Mouse (Mus musculus) ES-CJ7 (cell line): ENCODE data around the gene Papss1.
A peak's percentile ranks its signal among the peaks of the same experiment; 100 is the strongest.

Experiments
- DNase-seq: peaks from one replicate; pipeline ENCODE4 v3.0.0; 2011; ENCODE audit warnings: low read depth, low spot score

The Papss1 gene

DNA sequence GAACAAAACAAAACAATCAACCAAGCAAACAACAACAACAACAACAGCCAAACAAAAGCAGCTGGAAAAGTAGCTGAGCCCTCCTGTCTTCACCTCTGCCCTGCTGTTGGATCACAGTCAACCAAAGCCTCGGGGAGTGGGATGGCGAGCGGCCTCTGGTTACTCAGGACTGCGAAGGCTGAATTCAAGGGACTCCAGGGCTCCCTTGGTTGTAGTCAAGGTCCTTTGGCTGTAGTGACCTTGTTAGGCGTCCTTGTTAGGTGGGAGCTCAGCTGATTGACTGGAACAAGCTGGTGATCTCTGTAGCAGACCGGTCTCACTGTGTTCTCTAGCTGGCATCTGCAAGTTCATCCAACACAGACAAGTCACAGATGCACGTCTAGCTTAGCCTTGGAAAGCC is 16.5 kb downstream of the Papss1 start:
- no peak for DNase-seq

- no peak for DNase-seq
These were observed 22.2 kb downstream of the Papss1 start for GRCm38 (mm10) chr3:131586818-131587217.

DNA sequence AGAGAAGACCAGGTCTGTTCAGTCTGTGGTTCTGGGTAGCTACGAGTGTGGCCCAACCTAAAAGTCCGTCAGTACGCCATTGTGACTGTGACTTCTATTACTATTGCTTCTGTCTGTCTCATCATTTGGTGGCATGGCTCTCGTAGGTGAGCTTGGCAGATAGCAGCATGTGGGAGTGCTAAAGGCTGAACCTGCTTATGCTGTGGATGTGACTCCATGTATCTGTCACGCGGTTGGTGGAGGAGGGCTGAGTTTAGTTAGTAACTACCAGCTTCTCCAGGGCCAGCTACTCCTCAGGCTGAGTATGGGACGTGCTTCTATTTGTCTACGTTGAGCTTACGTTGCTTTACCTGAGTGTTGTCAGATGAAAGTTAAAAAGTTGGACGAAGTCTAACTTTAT is 23.4 kb downstream of the Papss1 start:
- no peak for DNase-seq

DNA sequence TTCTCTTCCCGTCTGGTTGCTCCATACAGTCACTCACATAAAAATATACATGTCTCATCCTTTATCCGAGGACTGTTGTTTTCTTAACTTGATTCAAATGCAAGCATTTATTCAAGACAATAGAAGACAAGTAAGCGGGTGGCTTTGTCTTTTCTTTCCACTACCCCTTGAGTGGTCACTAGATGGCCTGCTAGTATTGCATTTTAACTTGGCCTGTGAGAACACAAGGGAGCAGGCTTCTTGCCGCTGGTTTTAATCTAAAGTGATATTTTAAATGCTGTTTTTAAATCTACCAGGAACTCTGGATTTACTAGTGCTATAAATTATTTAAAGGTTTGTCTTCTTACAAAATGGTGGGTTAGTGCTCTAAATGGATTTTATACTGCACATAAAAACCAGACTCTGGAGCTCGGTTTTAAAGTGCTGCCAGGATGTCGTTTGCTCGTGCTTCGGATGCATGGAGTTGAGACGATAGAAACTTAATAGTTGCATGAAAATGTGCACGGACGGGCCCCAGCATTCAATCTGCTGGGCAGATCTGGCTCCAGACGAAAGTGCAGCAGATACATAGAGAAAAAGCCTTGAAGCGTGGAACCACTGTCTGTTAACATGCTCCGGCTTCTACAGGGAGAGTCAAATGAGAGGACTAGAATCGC is 28.7 kb downstream of the Papss1 start:
- no peak for DNase-seq

DNA sequence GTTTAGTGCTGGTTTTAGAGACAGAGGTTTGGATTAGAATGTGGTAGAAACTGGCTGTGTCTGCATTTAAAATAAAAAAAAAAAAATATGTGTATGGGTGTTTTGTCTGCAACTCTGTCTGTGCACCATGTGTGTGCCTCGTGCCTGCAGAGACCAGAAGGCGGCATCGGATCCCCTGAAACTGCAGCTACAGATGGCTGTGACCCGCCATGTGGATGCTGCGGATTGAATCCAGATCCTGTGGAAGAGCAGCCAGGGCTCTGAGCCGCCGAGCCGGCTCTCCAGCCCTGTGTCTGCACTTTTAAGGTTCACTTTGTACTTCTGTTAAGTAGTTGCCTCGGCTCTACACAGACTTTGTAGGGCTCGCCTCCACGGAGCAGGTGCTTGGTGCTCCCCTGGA is 29.8 kb downstream of the Papss1 start:
- no peak for DNase-seq

DNA sequence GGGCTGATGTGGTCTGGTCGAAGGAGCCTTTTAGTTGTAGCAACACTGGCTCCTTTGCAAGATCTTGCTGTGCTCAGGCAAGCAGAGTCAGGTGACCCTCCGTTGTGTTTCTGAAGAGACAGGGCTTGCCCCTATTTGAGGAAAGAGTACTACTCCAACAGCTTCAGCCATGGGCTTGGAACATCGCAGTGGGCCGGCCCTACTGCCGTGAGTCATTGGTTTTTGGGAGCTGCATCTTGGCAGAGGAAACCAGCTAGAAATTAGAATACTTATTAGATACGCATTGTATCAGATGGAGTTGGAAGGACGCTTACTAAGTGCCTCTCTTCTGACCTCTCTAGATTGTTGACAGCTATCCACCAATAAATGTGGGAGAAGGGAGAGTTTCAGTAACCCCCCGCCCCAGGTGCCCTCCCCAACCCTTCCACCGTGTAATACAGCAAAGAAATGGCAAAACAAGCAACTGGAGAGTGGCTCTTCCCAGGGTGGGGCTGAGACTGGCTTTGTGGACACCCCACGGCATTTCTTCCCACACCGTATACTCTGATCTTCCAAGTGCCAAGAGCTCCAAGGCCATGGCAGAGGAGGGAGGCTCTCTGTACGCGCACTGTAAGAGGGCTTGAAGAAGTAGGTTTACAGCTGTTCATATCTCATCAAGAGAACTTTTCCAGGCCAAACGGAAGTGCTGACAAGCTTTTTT is 31.1 kb downstream of the Papss1 start:
- no peak for DNase-seq

DNA sequence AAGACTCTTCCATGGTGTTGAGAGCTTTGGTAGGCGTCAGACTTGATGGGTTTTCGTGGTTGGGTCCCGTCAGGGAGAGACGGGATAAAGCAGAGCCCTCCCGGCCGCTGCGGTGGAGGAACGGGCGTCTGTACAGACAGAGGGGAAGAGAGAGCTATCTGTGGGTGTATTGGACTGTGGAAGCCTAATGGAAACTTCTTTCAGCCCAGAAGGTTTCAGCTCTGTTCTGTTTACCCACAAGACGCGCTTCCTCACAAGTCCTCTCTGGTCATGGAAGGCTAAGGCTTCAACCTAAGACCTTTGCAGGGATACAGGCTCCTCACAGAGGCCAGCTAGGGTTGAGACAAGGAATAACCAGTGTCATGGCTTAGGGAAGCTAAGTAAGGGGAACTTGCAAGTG is 36.2 kb downstream of the Papss1 start:
- no peak for DNase-seq

GRCm38 (mm10) chr3:131601366-131601765 is 36.8 kb downstream of the Papss1 start:
- no peak for DNase-seq

- DNase-seq = peak; percentile 13
These were observed 38.4 kb downstream of the Papss1 start for GRCm38 (mm10) chr3:131602995-131603414.

GRCm38 (mm10) chr3:131608112-131608511 is 43.5 kb downstream of the Papss1 start:
- no peak for DNase-seq

GRCm38 (mm10) chr3:131609651-131610050 is 45.1 kb downstream of the Papss1 start:
- DNase-seq = no peak

DNA sequence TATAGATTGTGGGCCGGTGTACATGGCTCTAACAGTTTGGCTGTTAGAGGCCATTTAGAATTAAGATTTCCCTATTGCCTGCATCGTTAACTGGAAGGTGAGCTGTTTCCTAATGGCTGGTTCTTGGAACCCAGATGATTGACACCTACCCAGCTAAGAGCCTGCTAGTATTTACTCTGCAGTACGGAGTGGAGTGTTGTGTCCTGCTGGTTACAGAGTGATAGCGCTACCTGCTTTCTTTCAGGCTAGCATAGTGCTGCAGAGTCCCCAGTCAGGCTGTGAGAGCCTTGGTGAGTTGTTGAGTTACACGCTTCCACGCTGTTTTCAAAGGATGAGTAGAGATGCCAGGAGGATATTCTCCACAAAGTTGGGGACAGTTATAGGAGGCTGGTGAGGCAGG is 46.0 kb downstream of the Papss1 start:
- no peak for DNase-seq

DNA sequence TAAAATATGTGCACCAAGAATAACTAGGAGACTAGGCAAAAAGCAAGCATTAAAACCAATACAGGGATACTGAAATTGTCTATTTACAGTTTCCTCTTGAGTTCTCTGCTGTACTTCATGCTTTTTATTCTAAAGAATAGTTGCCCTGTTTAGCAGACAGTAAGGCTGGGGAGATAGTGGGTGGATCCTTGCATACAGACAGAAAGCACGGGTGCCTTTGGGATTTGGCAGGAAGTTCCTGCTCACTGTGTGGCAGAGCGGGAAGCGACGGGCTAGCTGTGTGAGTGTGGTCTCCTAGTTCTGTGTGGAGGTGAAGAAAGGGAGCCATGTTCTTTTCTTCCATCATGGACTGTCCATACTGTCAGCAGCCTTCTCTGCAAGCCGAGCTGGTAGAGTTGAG is 48.3 kb downstream of the Papss1 start:
- DNase-seq = no peak

GRCm38 (mm10) chr3:131614056-131614455 is 49.5 kb downstream of the Papss1 start:
- DNase-seq = no peak

DNA sequence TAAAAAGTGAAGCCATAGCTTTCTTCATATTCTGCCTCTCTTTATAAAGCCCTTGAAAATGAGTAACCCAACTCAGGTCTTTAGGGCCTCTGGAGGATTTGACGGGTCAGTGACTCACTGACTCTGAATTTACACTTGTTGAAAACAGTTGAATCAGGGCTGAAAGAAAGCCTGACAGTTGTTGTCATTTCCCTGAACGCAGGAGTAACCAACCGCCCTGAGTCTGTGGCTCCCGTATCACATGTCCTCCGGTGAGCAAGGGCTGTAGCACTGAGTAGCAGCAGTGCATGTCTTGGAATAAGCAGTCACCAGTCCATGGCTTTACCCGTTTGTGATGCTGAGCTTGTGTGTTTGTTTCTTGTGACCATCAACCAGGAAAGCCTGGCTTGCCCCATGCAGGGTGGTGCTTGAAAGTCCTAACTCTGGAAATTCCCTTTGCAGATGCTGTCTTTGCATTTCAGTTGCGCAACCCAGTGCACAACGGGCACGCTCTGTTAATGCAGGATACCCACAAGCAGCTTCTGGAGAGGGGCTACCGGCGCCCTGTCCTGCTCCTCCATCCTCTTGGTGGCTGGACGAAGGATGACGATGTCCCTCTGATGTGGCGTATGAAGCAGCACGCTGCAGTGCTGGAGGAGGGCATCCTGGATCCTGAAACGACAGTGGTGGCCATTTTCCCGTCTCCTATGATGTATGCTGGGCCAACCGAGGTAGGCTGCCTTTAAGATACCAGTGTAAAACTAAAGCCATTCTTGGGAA is 54.2 kb downstream of the Papss1 start:
- no peak for DNase-seq

DNA sequence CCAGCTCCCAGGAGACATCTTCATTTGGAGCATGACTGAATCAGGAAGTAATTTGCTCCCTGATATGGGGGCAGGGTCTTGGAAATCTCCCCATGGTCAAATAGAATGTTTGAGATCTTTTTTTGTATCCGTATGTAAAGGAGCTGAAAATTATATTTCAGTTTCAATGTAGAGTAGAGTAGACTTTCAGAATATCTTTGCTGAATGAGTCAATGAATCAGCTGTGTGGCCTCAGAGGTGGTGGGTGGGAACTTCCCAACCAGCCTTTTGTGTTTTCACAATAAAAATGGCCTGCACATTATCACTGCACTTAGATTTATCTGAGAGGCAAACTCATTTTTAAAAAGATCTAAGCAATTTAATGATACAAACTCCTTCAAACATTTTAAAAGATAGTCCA is 58.6 kb downstream of the Papss1 start:
- DNase-seq = no peak

GRCm38 (mm10) chr3:131624063-131624462 is 59.5 kb downstream of the Papss1 start:
- DNase-seq = no peak

DNA sequence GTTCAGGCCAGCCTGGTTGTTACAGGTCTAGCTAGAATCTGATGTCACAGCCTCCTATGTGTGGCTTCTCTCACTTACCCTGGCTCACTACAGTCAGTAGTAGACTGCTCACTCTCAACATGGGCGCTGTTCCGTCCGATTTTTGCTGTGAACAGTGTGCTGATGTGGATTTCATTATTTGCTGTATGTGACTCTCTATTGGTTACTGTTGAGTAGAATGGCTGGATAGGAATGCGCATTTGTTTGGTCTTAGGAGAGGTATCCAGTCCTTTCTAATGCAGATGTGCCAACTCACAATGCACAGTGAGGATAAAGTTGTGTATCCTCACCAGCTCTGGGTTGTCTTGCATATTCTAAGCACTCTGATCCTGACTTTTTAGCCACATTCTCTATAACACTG is 62.9 kb downstream of the Papss1 start:
- DNase-seq = peak; percentile 59

DNA sequence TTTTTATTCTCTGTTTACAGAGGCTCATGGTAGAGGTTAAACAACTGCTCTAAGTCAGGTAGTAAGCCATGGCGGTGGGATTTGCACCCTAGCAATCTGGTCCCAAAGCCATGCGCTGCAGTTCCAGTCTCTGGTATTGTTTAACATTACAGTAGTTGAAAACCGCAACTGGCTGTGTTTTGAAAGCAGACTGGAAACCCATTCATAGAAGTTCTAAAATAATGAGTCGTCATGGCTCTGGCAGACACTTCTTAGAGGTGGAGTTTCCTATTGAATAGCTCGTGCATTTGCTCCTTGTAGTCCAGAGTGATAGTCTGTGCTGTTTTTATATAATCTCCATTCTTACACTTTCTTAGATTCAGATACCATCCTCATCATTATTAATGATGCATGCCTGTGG is 63.7 kb downstream of the Papss1 start:
- DNase-seq = no peak

DNA sequence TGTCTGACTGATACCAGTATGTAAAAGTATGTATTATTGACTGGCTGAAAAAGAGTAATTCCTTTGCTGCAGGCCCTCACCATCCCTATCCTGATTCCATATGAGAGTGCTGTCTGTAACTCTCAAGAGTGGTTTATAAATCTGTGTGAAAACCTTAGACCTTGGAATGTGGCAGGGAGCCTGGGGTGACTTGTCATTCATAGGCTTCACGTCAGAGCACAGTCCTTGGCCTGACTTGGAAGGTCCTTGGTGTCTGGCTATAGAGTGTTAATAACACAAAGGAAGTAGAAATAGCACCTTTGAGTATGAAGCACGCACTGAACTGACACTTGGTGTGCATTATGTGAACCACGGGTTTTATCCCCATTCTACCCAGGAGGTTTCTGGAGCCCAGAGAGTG is 64.4 kb downstream of the Papss1 start:
- no peak for DNase-seq

DNA sequence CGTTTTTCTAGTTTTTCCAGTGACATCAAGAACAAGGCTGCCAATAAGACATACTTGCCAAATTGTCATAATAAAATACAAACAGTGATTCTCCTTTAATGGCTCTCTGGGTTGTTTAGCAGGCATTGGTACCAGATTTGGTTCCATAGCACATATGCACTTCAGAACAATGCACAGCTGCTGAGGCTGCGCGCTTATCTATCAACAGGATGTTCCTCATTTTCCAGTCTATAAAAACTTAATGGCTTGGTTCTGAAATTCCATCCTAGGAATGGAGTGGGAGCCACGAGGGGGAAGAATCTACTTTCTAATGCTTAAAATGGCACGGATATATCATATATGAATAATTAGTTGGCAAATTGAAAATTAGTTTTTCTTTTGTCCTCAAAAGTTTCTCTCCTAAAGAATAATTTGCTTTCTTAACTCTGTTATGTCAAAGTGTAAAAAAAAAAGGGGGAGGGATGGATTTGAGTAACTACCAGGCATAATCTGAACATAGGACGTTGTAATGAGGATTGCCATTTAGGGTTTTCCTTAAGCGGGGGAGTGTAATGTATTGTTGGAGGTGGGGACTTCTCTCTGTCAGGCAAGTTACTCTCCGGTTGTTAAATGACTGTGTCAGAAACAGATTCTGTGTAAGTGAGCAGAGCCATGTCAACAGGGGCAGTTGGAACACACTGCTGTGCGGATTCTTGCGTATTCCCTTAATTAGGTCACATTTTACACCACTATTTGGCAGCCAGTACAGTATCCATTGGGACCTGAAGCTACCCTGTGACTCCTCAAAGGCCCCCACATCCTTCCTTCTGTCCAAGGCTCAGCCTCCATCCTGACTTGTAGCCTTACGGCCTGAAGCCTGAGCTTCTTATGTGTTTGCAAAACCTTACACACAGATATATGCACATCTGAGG is 66.1 kb downstream of the Papss1 start:
- no peak for DNase-seq
